Mouse (Mus musculus) midbrain, embryonic 13.5 days (tissue): ENCODE measurements around the gene Tsen54. TPM values are rescaled to one million over a fixed set of nuclear protein-coding genes. Genes with fewer than 3 reads are reported as not detected.
"Not testable (repeated sequence)": the region's sequence is repeated elsewhere in the genome, so short reads cannot be mapped to it uniquely, and the experiment has no call there.

ENCODE experiments used
- ATAC-seq: fragments of 200-750 bp; cut with Nextera tagmentation; 2 replicates; pipeline ENCODE4 v1.8.0; 2017; ENCODE audit warnings: mild to moderate bottlenecking, moderate TSS enrichment, moderate library complexity
- H3K27ac ChIP-seq: fragments of 300-500 bp; sonication (generic); 2 replicates; pipeline ENCODE4 v1.5.1; 2015; ENCODE audit warnings: inconsistent platforms, mild to moderate bottlenecking, moderate library complexity
- H3K27me3 ChIP-seq: fragments of 300-500 bp; sonication (generic); 2 replicates; pipeline ENCODE4 v1.6.1; 2015; ENCODE audit warnings: mild to moderate bottlenecking, inconsistent platforms
- H3K36me3 ChIP-seq: fragments of 300-500 bp; sonication (generic); 2 replicates; pipeline ENCODE4 v1.6.1; 2015; ENCODE audit warnings: mild to moderate bottlenecking, inconsistent platforms
- H3K4me1 ChIP-seq: fragments of 300-500 bp; sonication (generic); replicated peaks from 2 replicates; pipeline ENCODE4 v1.6.1; 2015; ENCODE audit warnings: inconsistent platforms
- H3K4me2 ChIP-seq: fragments of 300-500 bp; sonication (generic); replicated peaks from 2 replicates; pipeline ENCODE4 v1.6.1; 2015; ENCODE audit warnings: moderate library complexity, mild to moderate bottlenecking, inconsistent platforms
- H3K4me3 ChIP-seq: fragments of 300-500 bp; sonication (generic); replicated peaks from 2 replicates; pipeline ENCODE4 v1.5.1; 2015; ENCODE audit warnings: mild to moderate bottlenecking, inconsistent platforms
- H3K9ac ChIP-seq: fragments of 300-500 bp; sonication (generic); replicated peaks from 2 replicates; pipeline ENCODE4 v1.6.1; 2015; ENCODE audit warnings: mild to moderate bottlenecking, inconsistent platforms
- H3K9me3 ChIP-seq: fragments of 300-500 bp; sonication (generic); 2 replicates; pipeline ENCODE4 v1.6.1; 2016; ENCODE audit warnings: mild to moderate bottlenecking, inconsistent platforms
- WGBS: fragments of 180-500 bp; shearing (Covaris S2); methylation state at CpG from one replicate; pipeline ENCODE4 v1.1.7; 2015; 5-methylcytosine and 5-hydroxymethylcytosine counted together
- microRNA-seq: library from miRNA; unstranded; fragments of <30 nt; microRNA quantifications from one replicate; pipeline ENCODE4, GENCODE M21; 2016
- polyA plus RNA-seq: library from polyadenylated mRNA; unstranded; fragments of >200 nt; fragmentation: Nextera tagmentation; extraction: Ambion mirVana; gene quantifications from 2 replicates; pipeline ENCODE4 v1.2.1, GENCODE M21; 2015

Tsen54 gene
- polyA plus RNA-seq, 1 experiment from 2014 or later, result 24.8 TPM

DNA sequence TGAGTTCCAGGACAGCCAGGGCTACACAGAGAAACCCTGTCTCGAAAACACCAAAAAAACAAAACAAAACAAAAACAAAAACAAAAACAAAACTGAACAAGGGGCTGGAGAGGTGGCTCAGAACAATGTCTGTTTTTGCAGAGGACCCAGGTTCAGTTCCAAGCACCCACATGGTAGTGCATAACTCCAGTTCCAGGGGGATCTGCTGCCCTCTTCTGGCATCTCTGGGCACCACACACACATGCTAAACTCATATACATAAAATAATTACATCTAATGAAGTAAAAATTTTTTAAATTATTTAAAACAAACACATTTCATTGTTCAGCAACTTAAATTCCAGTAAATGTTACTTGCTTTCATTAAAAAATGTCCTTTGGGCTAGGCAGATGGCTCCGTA lies 31.3 kb downstream of the Tsen54 start:
- H3K4me2 ChIP-seq, result no peak overlapping the region
- H3K9ac ChIP-seq, result no peak overlapping the region
- no peaks in the 10 kb centered on the region for H3K9me3 ChIP-seq
- no peak overlapping the region for H3K27ac ChIP-seq
- 98% methylated on average over 2 of the region's 2 CpGs for WGBS
- no peak overlapping the region for H3K4me3 ChIP-seq
- no peaks in the 10 kb centered on the region for H3K27me3 ChIP-seq
- ATAC-seq, result no peak
- 0 out of 2 replicates have a peak, but pooled peaks cover 8% of the 10 kb centered on the region for H3K4me1 ChIP-seq
- no peaks in the 10 kb centered on the region for H3K36me3 ChIP-seq

DNA sequence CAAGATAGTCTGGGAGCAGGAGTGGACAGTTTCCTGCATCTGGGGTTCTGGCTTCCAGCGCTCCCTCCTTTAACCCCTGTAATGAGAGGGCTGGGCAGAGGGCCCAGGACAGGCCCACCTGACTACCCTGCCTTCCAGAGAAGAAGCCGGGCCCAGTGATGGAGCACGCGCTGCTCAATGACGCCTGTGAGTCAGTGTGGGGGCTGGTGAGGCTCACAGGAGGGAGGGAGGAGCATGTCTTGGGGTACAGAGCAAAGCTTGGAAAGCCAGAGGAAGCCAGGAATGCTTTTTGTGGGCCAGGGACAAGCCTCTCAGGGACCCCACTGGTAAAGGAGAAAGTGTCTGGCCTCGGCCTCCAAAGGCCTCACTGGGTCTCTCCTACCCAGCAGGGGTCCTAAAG lies 40.1 kb downstream of the Tsen54 start:
- H3K4me3 ChIP-seq, result no peak overlapping the region
- H3K36me3 ChIP-seq, result no peaks in the 10 kb centered on the region
- no peaks in the 10 kb centered on the region for H3K9me3 ChIP-seq
- H3K27ac ChIP-seq, result no peak overlapping the region
- H3K9ac ChIP-seq, result no peak overlapping the region; the same call in 1 of the 2 replicates
- peaks cover 17% of the 10 kb centered on the region for H3K4me1 ChIP-seq
- peaks cover 40% of the 10 kb centered on the region for H3K27me3 ChIP-seq
- no peak for ATAC-seq
- 82% methylated on average over 6 of the region's 6 CpGs for WGBS
- no peak overlapping the region for H3K4me2 ChIP-seq

DNA sequence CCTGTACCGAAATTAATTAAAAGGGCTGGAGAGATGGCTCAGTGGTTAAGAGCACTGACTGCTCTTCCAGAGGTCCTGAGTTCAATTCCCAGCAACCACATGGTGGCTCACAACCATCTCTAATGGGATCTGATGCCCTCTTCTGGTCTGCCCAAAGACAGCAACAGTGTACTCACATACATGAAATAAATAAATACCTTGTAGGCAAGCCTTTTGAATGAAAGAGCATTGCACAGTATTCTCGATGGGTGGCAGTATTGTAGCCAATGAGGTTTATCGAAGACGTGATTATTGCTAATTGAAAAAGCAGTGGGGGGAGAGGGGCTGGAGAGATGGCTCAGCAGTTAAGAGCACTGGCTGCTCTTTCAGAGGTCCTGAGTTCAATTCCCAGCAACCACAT lies 42.6 kb downstream of the Tsen54 start:
- not testable (repeated sequence) for H3K4me3 ChIP-seq, H3K27ac ChIP-seq, H3K36me3 ChIP-seq, H3K9me3 ChIP-seq, ATAC-seq, H3K4me2 ChIP-seq, H3K9ac ChIP-seq
- H3K4me1 ChIP-seq, result peaks cover 19% of the 10 kb centered on the region
- peaks cover 65% of the 10 kb centered on the region for H3K27me3 ChIP-seq
- 89% methylated on average over 4 of the region's 4 CpGs for WGBS

DNA sequence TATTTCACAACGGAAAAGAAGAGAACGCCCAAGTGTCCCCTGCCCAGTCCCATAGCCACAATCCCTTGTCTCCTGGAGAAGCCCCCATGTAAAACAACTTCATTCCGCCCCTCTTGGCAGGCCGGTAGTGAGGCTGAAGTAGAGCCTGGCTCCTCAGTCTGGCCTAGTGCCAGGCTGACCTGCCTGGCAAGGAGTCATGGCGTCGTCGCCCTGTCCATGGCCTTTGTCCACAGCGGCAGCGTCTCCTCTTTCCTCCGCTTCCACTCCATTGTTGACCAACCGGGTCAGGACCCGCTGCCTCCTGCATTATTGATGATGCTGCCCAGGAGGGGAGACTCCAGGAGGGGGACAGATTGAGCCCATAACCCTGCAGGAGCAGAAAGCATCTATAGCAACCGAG lies 43.4 kb downstream of the Tsen54 start:
- no peaks in the 10 kb centered on the region for H3K9me3 ChIP-seq
- 43% methylated on average over 13 of the region's 13 CpGs for WGBS

DNA sequence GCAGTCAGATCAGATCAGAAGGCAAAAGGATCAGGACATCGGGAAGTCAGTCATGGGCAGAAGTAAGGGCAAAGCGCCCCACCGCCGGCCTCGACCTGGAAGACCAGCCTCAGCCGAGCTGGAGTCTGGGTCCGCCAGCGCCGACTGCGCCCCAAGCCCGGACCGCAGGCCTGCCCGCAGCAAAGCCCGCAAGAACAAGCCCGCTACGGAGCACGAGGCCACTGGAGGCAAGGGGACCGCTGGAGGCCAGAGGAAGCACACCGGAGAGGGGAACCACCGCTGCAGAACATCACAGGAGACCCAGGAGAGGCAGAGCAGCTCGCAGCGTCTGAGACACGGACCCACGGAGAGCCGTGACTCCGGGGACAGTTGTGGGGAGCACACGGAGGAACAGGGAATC lies 43.8 kb downstream of the Tsen54 start, which contains the start of gene Myo15b:
Gene Myo15b (plus strand): TSS at position 53 of the 400 bp plus-strand sequence.
- no peak within 1 kb of the TSS for H3K27ac ChIP-seq
- H3K4me1 ChIP-seq, result peaks cover 19% of the 10 kb centered on the region
- no peaks in the 10 kb centered on the region for H3K9me3 ChIP-seq
- WGBS, result 12% methylated on average over 27 of the region's 27 CpGs
- ATAC-seq, result no peak
- no peaks in the 10 kb centered on the region for H3K36me3 ChIP-seq
- H3K27me3 ChIP-seq, result peaks cover 72% of the 10 kb centered on the region
- peak within 1 kb of the TSS; percentile 31 for H3K4me3 ChIP-seq
- peak within 1 kb of the TSS; percentile 53 for H3K4me2 ChIP-seq
- peak within 1 kb of the TSS; percentile 36 for H3K9ac ChIP-seq

More for the DNA sequence above, 43.4 kb downstream of the Tsen54 start:
- no peaks in the 10 kb centered on the region for H3K36me3 ChIP-seq
- H3K27me3 ChIP-seq, result peaks cover 72% of the 10 kb centered on the region
- H3K4me3 ChIP-seq, result no peak overlapping the region
- no peak overlapping the region for H3K9ac ChIP-seq
- no peak overlapping the region for H3K27ac ChIP-seq
- no peak for ATAC-seq
- H3K4me1 ChIP-seq, result peaks cover 19% of the 10 kb centered on the region
- no peak overlapping the region for H3K4me2 ChIP-seq

DNA sequence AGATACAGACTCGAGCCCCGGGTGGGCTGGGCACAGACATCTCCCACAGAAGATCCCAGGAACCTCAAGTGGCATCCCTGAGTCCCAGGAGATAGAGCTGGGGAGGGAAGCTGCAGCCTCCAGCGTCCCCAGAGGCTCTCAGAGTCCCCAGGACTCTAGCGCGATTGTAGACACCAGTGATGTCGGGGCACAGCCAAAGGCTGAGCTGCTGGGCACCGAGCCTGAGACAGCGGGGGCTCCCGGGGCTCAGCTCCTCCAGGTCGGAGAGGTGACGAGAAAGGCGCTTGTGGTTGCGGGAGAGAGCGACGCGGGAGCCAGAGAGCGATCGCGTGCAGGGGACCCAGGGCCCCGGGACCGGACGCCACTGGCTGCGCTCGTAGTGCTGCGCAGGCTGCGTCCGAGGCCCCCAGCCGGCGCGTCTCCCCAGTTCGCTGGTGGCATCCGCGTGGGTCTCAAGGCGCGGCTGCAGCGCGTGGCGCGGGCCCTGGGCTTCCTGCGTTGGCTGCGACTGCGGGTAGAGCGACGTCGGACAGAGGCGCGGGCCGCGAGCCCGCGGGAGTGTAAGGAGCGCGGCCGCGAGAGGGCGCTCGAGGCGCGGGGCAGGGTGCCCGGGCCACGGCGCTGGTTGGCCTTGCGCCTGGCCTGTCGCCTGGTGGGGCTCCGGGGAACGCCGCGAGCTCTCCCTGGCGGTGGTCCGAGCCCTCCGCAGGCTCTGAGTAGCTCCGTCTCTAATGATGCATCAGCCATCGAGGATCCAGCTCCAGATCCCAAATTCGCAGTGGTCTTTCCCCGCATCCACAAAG lies 44.8 kb downstream of the Tsen54 start:
- WGBS, result 1% methylated on average over 75 of the region's 75 CpGs
- Histone ChIP-seq H3K27ac (no peak overlapping the region), H3K9me3 (no peaks in the 10 kb centered on the region), H3K9ac (peak overlapping the region; percentile 36), H3K36me3 (no peaks in the 10 kb centered on the region), H3K4me3 (peak overlapping the region; percentile 31), H3K4me2 (peak overlapping the region; percentile 53), H3K4me1 (peaks cover 19% of the 10 kb centered on the region), H3K27me3 (peaks cover 72% of the 10 kb centered on the region)
- ATAC-seq, result peak; percentile 91

DNA sequence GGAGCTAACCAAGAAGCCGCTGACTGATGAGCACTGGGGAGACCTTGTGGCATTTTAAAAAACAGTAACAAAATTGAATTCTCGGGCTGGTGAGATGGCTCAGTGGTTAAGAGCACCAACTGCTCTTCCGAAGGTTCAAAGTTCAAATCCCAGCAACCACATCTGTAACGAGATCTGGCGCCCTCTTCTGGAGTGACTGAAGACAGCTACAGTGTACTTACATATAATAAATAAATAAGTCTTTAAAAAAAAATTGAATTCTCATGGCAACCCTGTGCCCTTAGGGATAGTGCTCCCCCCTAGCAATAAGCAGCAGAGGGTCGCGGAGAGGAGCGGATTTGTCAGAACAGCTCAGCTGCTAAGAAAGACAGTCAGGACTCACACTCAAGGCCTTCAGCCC lies 49.4 kb downstream of the Tsen54 start:
- Histone ChIP-seq H3K9ac (no peak overlapping the region), H3K36me3 (no peaks in the 10 kb centered on the region), H3K27ac (no peak overlapping the region), H3K4me2 (no peak overlapping the region), H3K4me3 (no peak overlapping the region), H3K27me3 (peaks cover 40% of the 10 kb centered on the region), H3K9me3 (no peaks in the 10 kb centered on the region), H3K4me1 (peaks cover 10% of the 10 kb centered on the region)
- no peak for ATAC-seq
- WGBS, result 89% methylated on average over 8 of the region's 8 CpGs

DNA sequence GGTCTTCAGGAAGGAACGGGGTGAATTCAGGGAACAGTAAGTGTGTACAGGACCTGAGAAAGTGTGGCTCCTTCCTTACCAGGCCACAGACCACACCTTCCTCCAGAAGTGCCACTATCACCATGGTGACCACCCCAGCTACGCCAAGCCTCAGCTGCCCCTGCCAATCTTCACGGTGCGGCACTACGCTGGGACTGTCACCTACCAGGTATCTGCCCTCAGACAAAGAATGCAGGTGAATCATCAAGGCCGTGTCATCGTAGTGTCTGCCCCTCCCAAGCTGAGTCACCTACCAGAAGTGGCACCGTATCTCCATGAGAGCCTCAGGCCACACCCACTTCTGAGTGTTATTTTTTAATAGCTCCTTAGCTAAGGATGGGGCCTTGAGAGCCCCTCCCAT lies 54.9 kb downstream of the Tsen54 start:
- Histone ChIP-seq H3K36me3 (no peaks in the 10 kb centered on the region), H3K27ac (no peak overlapping the region), H3K4me2 (no peak overlapping the region), H3K4me3 (no peak overlapping the region), H3K27me3 (no peaks in the 10 kb centered on the region), H3K9ac (no peak overlapping the region), H3K4me1 (no peaks in the 10 kb centered on the region), H3K9me3 (no peaks in the 10 kb centered on the region)
- 89% methylated on average over 8 of the region's 8 CpGs for WGBS
- ATAC-seq, result no peak

DNA sequence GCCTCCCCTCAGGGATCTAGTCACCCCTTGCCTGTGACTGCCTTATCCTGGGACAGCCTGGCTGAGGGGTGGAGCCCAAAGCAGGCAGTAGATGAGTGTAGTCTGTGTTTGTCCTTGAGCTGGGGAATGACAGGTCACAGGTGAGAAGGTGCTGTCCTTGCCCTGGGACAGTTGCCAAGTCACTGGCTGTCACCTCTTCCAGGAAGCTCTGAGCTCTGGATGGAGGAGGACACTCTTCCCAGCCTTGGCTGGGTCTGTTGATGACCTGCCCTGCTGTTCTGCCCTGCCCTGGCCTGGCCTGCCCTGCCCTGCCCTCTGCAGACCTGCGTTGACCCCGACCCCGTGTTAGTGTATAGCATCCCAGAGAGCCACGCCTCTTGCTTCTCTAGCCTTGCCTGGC lies 57.9 kb downstream of the Tsen54 start:
- H3K4me1 ChIP-seq, result no peaks in the 10 kb centered on the region
- ATAC-seq, result no peak
- 65% methylated on average over 4 of the region's 4 CpGs for WGBS
- H3K9ac ChIP-seq, result no peak overlapping the region
- H3K27ac ChIP-seq, result no peak overlapping the region
- no peak overlapping the region for H3K4me2 ChIP-seq
- H3K36me3 ChIP-seq, result no peaks in the 10 kb centered on the region
- H3K9me3 ChIP-seq, result no peaks in the 10 kb centered on the region
- no peaks in the 10 kb centered on the region for H3K27me3 ChIP-seq
- no peak overlapping the region for H3K4me3 ChIP-seq

Small RNA genes lying within 50 kb of the gene (microRNA-seq; reads per million reads assigned to microRNA genes)
- gene Mir5621, result 2.3 reads per million, percentile 5 among the genes with 10 or more reads in this experiment

Other genes starting within 250 kb of the Tsen54 start
- 77.6 and 78.8 TPM in 2 replicates for gene Mrps7, start 210.8 kb upstream of the Tsen54 start, polyA plus RNA-seq
- 31.8 and 38.1 TPM in 2 replicates for gene Gga3, start 210.7 kb upstream of the Tsen54 start, polyA plus RNA-seq
- 8.8 and 10.5 TPM in 2 replicates for gene Mif4gd, start 201.8 kb upstream of the Tsen54 start, polyA plus RNA-seq
- 32.6 and 35.4 TPM in 2 replicates for gene Slc25a19, start 186.4 kb upstream of the Tsen54 start, polyA plus RNA-seq
- gene Grb2, start 106.1 kb upstream of the Tsen54 start, polyA plus RNA-seq, result 165 and 176 TPM in 2 replicates
- 29.9 and 31.0 TPM in 2 replicates for gene Tmem94, start 49.3 kb upstream of the Tsen54 start, polyA plus RNA-seq
- gene Caskin2, start 1.1 kb upstream of the Tsen54 start, polyA plus RNA-seq, result 10.3 and 12.3 TPM in 2 replicates
- 0.66 and 0.76 TPM in 2 replicates for gene Llgl2, start 9.3 kb downstream of the Tsen54 start, polyA plus RNA-seq
- 0.08 and 0.27 TPM in 2 replicates for gene Myo15b, start 43.7 kb downstream of the Tsen54 start, polyA plus RNA-seq
- gene Smim5, start 85.2 kb downstream of the Tsen54 start, polyA plus RNA-seq, result 0.97 and 1.4 TPM in 2 replicates
- 0.84 and 0.93 TPM in 2 replicates for gene Smim6, start 97.3 kb downstream of the Tsen54 start, polyA plus RNA-seq
- gene Sap30bp, start 118.6 kb downstream of the Tsen54 start, polyA plus RNA-seq, result 52.7 and 53.8 TPM in 2 replicates
- gene Recql5, start 118.8 kb downstream of the Tsen54 start, polyA plus RNA-seq, result 28.3 and 29.2 TPM in 2 replicates
- gene Itgb4, start 160.0 kb downstream of the Tsen54 start, polyA plus RNA-seq, result 0.15 and 0.43 TPM in 2 replicates
- gene Galk1, start 198.0 kb downstream of the Tsen54 start, polyA plus RNA-seq, result 49.2 and 58.9 TPM in 2 replicates
- gene H3f3b, start 213.2 kb downstream of the Tsen54 start, polyA plus RNA-seq, result 2,611 and 2,977 TPM in 2 replicates
- gene Unk, start 215.6 kb downstream of the Tsen54 start, polyA plus RNA-seq, result 41.1 and 43.7 TPM in 2 replicates